Mouse (Mus musculus): Measurements from ENCODE around the gene Pparg. TPM values are rescaled to one million over a fixed set of nuclear protein-coding genes. Genes with fewer than 3 reads are reported as not detected.

Gene Pparg
- total and polyA plus RNA-seq, 3 experiments = not detected

- Histone ChIP-seq H3K4me3 (replicated peaks in 1 of 3; ENCODE audit: low read depth in 2 of 3, low read length in 2 of 3, poor library complexity in 1 of 3) (peak overlapping the region in 1 of 3 experiments; percentile 17), H3K4me1 (ENCODE audit: control insufficient read depth in 1 of 2, insufficient read depth in 2 of 2) (peaks cover 4 to 31% of the 10 kb centered on the region in 2 experiments)
Measured at GRCm38 (mm10) chr6:115538645-115539429, 178.1 kb downstream of the Pparg start.

More at GRCm38 (mm10) chr6:115538645-115539429, 178.1 kb downstream of the Pparg start:
- Histone ChIP-seq H3K9me3 (replicated peaks; ENCODE audit: low read length) (no peaks in the 10 kb centered on the region), H3K36me3 (replicated peaks in 1 of 2; ENCODE audit: control insufficient read depth in 1 of 2, insufficient read depth in 1 of 2, low read length in 1 of 2) (no peaks in the 10 kb centered on the region), H3K27ac (ENCODE audit: insufficient read depth, low read depth) (no peak overlapping the region), H3K27me3 (replicated peaks) (no peaks in the 10 kb centered on the region), H3K79me2 (replicated peaks; ENCODE audit: control insufficient read depth, extremely low read depth, insufficient read depth, poor library complexity, severe bottlenecking) (no peaks in the 10 kb centered on the region), H3K4me2 (ENCODE audit: insufficient read depth, low read depth, poor library complexity, severe bottlenecking) (peak overlapping the region; percentile 17; the same call in 1 of the 2 replicates), H3K9ac (ENCODE audit: insufficient read depth, low read depth) (no peak overlapping the region)
- dilution Hi-C loops (cut with MboI; ENCODE audit: extremely low pct_ligation_motif_present, extremely low pct_unique_long_range_greater_than_20kb, low sequenced_read_pairs) (no loop called here), in situ Hi-C loops (cut with MboI; ENCODE audit: low pct_ligation_motif_present, low pct_unique_long_range_greater_than_20kb, low sequenced_read_pairs) (loop anchor here (5.0 to 25.0 kb wide), 3 partner anchors 152 to 307 kb away; no protein-coding TSS in a partner anchor)
- TF ChIP-seq JUN (IDR thresholded peaks at IDR 0.05; ENCODE audit: insufficient read depth, low read depth, low read length) (no peak), MEF2A (IDR thresholded peaks at IDR 0.05; ENCODE audit: borderline replicate concordance, low read depth, low read length) (peak; percentile 43; the same call in 1 of the 2 replicates), TBP (conservative IDR thresholded peaks at IDR 0.05; ENCODE audit: low read depth, low read length) (no peak), ZMIZ1 (IDR thresholded peaks at IDR 0.05; ENCODE audit: low read depth, low read length) (no peak), JUND (conservative IDR thresholded peaks at IDR 0.05; ENCODE audit: low read depth, low read length) (no peak), RAD21 (IDR thresholded peaks at IDR 0.05; ENCODE audit: low read depth, low read length) (peak; percentile 97), NRF1 (IDR thresholded peaks at IDR 0.05; ENCODE audit: low read depth, low read length) (0 out of 2 replicates have a peak, but pooled peaks have one; percentile 35), CTCF (conservative IDR thresholded peaks at IDR 0.05 in 1 of 2, IDR thresholded peaks at IDR 0.05 in 1 of 2; ENCODE audit: low read depth in 2 of 2, low read length in 2 of 2) (peak; percentile 85 to 93), CHD1 (IDR thresholded peaks at IDR 0.05; ENCODE audit: low read depth, low read length) (no peak), PAX5 (IDR thresholded peaks at IDR 0.05; ENCODE audit: low read length) (no peak), POLR2AphosphoS2 (IDR thresholded peaks at IDR 0.05; ENCODE audit: low read depth, low read length) (no peak), GABPA (IDR thresholded peaks at IDR 0.05; ENCODE audit: insufficient replicate concordance, low read depth, low read length) (no peak), MYC (IDR thresholded peaks at IDR 0.05; ENCODE audit: low read depth, low read length) (peak; percentile 69; the same call in 1 of the 2 replicates), ETS1 (conservative IDR thresholded peaks at IDR 0.05; ENCODE audit: low read depth, low read length) (no peak), SMC3 (IDR thresholded peaks at IDR 0.05; ENCODE audit: low read depth, low read length) (peak; percentile 98), ZNF384 (IDR thresholded peaks at IDR 0.05; ENCODE audit: low read depth, low read length) (no peak), IRF4 (IDR thresholded peaks at IDR 0.05; ENCODE audit: low read depth, low read length) (0 out of 2 replicates have a peak, but pooled peaks have one; percentile 29), SIN3A (IDR thresholded peaks at IDR 0.05; ENCODE audit: low read length) (0 out of 2 replicates have a peak, but pooled peaks have one; percentile 44), MAZ (IDR thresholded peaks at IDR 0.05; ENCODE audit: low read depth, low read length) (peak; percentile 68; the same call in 1 of the 2 replicates), ZKSCAN1 (IDR thresholded peaks at IDR 0.05; ENCODE audit: borderline replicate concordance, low read depth, low read length) (no peak), EP300 (IDR thresholded peaks at IDR 0.05; ENCODE audit: low read length) (no peak), MAFK (IDR thresholded peaks at IDR 0.05; ENCODE audit: insufficient replicate concordance, low read length) (no peak), UBTF (IDR thresholded peaks at IDR 0.05; ENCODE audit: low read depth, low read length) (no peak), ELF1 (IDR thresholded peaks at IDR 0.05; ENCODE audit: low read depth, low read length) (no peak), RCOR1 (conservative IDR thresholded peaks at IDR 0.05; ENCODE audit: low read depth, low read length) (no peak), TCF12 (IDR thresholded peaks at IDR 0.05; ENCODE audit: low read depth, low read length) (peak; percentile 36; the same call in 1 of the 2 replicates), USF2 (conservative IDR thresholded peaks at IDR 0.05; ENCODE audit: low read depth, low read length) (no peak), USF1 (IDR thresholded peaks at IDR 0.05; ENCODE audit: low read depth, low read length) (no peak), HCFC1 (IDR thresholded peaks at IDR 0.05; ENCODE audit: low read depth, low read length) (no peak), CHD2 (IDR thresholded peaks at IDR 0.05; ENCODE audit: low read length) (no peak), NELFE (IDR thresholded peaks at IDR 0.05; ENCODE audit: low read depth, low read length) (no peak), MAX (IDR thresholded peaks at IDR 0.05; ENCODE audit: low read length) (no peak), MXI1 (IDR thresholded peaks at IDR 0.05; ENCODE audit: low read depth, low read length) (no peak), ZC3H11A (IDR thresholded peaks at IDR 0.05; ENCODE audit: low read depth, low read length) (peak; percentile 94), BHLHE40 (IDR thresholded peaks at IDR 0.05; ENCODE audit: low read depth, low read length) (no peak), E2F4 (IDR thresholded peaks at IDR 0.05; ENCODE audit: insufficient replicate concordance, low read depth, low read length) (no peak), KAT2A (IDR thresholded peaks at IDR 0.05; ENCODE audit: insufficient replicate concordance, low read length) (no peak), POLR2A (IDR thresholded peaks at IDR 0.05; ENCODE audit: low read depth, low read length) (no peak)
- peak; percentile 81 for DNase-seq (ENCODE audit: extremely low read depth)
